Mouse (Mus musculus): Measurements from ENCODE around the gene Nrf1.

The Nrf1 gene

DNA sequence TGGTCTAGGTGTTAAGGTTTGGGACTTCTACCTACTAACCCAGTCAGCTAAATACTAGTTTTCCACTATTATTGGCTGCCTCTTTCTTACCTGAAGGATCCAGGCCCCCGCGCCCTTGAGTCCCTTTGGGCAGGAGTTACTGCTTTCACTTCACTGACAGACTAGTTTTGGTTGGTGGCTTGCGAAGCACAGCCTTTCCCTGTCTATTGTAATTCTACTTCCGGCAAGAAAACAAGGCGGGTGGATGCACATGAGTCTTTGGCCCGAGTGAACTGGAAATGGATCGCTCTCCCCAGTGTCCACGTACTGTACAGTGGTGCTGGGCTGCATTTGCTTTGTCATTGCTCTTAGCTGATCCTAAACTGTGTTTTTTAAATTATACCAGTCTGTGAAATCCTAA lies 102.7 kb downstream of the Nrf1 start:
- no peak for DNase-seq

DNA sequence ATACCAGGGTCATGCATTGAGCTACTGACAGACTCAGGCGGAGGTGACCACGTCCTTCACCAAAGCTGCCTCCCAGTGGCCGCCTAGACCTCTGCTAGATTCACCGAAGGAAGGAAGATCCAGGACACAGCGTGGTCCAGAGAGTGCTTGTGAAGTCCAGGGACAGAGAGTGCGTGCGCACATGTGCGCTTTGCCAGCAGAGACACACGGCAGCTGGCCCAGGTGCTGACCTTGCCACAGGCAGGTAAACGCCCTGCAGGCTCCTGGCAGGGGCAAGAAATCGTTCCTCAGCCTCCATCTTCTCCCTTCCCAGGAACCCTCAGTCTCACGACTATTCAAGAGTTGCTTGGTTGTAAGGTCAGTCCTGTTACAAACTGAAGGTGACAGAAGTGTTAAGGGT lies 104.4 kb downstream of the Nrf1 start:
- no peak for DNase-seq

DNA sequence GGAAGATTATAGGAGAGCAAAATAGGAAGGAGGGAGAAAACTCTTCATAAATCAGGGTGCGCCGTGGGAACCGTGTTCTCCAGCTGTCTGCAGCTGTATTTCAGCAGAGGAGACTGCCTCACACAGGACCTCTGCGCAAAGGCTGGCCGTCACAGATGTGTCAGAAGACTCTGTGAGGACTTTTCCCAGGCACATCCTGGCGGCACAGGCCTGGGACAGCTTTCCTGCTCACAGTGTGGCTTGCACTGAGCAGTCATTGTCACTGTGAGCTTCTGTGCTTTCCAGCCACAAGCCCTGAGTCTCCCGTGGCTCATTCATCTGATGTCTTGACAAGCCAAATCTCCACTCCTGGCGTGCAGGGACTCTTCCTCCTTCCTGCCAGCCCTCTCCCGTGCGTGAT lies 104.9 kb downstream of the Nrf1 start:
- no peak for DNase-seq

DNA sequence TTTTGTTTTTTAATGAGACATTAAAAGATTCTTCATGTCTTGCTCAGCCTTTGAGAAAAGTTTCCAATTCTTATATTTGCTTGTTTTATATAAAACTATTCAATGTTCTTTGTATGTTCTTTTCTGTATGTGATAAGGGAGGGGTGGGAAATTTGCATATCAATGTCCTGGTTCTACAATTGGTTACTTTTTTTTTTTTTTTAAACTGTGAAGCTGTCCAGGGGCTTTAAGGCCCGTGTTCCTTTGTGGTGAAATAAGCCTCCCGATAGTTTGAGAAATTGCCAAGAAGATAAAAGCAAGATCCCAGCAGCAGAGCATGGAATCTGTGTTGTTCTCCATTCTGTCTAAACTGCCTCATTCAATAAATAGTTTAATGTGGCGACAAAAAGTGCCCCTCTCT lies 105.3 kb downstream of the Nrf1 start:
- DNase-seq: no peak

DNA sequence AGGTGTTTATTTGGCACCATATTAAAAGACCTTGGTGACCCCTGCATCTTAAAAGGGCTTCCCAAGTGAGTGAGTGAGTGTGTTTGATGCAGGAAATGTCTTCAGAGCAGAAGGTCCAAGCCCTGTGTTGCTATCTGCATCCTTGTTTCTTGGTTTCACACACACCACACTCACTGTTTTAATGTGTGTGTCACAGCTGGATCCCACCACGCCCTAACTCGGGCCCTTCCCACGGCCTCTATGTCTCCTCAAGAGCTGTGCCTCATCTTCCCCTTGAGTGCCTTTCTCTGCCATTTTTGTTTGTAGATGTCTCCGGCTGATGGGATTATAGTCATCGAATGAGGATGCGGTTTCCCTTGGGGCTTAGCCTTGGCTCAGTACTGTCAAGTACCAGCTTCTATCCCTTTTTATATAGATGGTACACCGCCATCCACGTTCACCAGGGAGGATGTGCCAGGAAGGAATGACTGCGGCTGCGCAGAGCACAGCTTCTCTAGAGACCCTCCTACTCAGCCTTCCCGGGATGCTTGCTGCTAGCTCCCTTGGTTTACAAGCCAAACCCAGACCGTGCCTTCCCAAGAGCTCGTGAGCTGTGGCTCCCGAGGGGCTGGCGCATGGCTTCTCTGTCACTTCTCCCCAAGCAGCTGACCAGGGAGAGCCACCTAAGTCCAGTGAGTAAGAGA lies 106.1 kb downstream of the Nrf1 start:
- DNase-seq: no peak

DNA sequence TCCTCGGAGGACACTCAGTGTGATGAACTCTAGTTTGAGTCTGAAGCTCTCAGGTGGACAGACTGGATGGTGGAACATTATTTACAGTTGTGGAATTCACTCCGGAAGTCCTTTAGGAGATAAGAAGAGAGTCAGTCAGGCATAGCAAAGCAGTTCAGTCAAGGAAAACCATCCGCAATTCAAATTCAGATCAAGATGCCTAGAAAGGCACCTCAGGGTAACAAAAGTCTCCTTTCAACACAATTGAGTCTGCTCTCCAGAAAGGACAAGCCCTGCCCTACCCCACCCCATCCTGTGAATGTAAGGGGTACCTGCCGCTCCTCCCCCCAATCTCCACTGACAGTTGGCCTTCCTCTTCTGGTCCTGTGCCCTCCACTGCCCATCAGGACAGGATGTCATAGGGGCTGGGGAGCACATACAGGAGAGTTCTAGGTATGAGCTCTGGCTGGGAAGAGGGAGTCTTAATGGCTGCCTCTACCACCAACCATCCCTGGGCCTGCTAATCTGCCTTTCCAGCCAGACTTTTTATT lies 111.8 kb downstream of the Nrf1 start:
- no peak for DNase-seq

DNA sequence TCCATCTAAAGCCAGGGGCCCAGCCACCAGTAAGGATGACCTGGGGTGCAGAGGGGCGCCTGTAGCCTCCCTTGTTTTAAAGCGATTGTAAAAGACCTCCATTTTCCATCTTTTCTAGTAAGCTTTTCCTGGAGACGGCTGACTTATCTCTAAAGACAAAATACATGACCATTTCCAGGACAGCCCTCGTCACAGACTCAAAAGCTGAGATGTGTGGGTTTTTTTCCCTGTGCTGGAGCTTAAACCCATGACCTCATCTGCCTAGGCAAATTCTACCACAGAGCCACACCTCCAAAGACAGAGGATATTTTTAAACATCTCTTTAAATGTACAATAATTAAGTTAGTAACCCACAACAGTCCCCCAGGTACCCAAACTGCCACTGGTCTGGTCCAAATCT lies 112.6 kb downstream of the Nrf1 start:
- no peak for DNase-seq

DNA sequence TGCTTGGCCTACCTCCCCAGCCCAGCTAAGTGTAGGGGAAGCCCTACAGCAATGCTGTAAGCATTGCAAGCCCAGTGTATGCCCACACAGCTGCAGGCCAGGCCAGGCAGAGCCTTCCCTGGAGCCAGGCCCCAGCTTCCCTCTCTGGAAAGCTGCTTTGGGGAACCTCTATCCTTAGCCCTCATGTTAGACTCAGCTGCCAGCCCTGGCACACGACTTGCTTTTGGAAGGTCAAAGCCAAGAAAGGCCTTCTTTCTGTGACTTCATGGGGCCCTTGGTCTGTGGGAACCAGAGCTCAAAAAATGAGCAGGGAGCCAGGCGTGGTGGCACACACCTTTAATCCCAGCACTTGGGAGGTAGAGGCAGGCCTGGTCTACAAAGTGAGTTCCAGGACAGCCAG lies 113.8 kb downstream of the Nrf1 start:
- no peak for DNase-seq

DNA sequence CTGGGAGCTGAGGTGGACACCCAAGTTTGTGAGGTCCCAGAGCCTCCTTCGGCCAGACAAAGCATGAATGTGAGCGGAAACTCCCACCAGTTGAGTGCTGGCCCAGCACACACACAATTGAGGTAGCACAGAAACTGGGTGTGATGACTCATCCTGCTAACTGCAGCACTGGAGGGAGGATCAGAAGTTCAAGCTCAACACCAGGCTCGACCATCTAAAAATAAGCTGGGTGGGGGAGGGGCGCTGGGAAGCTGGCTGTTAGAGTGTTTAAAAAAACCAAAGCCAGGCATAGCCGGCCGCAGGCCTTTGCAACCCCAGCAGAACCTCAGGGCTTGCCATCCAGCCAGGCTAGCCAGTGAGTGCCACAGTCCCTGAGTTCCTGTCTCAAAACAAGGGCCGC lies 114.3 kb downstream of the Nrf1 start:
- no peak for DNase-seq

DNA sequence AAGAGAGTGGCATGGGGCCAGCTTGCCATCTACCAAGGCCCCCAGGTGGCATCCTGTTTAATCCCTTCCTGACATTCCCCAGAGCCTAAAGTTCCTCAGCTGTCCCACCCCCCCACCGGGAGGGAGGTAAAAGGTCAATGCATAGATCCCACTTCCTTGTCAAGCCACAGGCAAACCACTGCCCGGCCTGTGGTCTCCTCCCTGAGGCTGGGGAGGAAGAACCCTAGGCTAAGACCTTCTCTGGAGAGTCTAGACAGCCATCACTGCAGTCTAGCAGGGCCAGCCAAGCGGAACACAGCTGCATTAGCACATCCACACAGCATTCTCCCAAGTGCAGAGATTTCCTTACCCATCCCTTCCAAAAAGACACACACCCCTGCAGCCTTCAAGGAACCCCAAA lies 118.6 kb downstream of the Nrf1 start:
- DNase-seq: no peak

DNA sequence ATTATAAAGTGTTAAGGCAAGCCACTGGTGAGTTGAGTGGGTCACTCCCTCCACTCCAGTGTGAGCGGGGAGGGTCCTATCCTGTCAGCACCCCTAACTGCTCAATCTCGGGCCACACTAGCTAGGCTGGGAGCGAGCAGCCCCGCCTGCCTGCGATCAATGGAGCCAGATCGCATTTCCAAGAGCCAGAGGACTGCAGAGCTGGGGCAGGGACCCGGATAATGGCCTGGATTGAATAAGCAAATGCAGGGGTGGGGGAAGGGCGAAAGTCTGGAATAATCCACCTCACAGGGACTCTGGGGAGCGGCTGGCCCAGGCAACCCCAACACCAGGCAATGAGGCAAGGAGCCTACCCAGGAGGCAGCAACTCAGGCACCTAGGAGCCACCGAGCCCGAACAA lies 119.4 kb downstream of the Nrf1 start:
- DNase-seq: no peak

DNA sequence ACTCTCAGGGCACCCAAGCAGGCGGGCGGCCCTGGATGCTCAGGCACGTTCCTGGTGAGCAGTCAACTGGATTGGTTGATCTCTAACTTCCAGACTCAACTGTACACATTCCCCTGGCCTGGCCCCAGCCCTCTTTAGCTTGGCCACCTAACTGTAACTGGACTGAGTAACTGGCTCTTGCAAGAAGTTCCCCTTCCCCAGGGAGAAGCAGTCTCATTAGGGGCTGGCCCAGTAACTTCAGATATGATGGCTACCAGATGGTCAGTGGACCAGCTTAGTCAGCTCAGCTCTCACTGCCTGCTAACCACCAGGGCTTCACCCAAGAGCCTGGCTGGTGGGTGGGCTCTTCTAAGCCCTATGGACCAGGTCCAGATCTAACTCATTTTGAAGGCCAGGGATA lies 120.5 kb downstream of the Nrf1 start:
- no peak for DNase-seq

DNA sequence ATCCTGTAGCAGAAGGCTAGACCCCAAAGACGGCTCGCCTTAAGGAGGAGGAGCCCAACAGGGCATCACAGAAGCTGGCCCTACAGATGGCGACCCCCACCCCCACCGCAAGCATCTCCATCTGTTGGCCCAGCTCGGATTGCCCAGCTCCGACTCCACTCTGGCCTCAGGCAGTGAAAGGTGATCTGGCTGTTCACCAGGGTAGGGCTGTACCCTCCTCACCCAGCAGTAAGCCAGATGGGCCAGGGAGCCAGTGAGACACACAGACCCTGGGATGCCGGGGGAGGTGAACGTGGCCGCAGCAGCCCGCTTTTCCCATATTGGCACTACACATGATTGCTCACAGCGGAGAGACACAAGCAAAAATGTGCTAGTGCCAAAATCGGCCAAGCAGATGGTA lies 121.4 kb downstream of the Nrf1 start:
- DNase-seq: no peak

DNA sequence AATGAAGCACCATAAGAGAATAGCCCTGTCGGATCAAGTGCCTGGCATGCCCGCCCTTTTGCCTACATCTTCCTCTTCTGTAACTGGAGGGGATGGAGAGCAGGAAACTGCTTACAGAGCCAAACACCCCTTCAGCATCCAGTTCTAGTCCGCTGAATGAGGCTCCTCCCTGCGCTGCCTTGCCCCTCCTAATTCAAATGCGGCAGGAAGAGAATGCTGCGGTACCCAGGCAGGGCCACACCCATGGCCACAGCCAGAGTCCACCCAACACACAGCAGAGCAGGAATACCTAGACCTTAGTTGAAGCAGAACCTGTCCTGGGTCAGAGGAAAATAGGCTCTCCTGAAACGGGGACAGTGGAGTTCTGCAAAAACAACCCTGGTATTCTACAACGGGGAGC lies 123.4 kb downstream of the Nrf1 start:
- DNase-seq: no peak

DNA sequence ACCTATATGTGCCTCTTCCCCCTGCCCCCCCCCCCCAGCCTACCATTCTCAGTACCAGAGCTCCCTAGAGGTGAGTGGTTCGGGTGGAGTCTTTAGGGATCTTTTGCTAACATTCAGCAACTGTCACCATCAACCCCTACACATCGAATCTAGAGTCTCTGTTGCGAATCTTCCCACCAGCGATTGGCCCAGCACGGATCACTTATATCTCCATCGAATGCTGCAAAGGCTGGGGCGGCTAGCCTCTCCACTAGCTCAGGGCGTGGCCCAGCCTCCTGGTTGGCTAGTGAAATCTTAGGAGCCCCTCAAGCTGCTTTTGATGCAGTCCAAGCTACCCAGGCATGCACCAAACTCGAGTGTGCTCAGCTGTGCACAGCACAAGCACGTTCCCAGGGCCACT lies 124.2 kb downstream of the Nrf1 start:
- DNase-seq: no peak

DNA sequence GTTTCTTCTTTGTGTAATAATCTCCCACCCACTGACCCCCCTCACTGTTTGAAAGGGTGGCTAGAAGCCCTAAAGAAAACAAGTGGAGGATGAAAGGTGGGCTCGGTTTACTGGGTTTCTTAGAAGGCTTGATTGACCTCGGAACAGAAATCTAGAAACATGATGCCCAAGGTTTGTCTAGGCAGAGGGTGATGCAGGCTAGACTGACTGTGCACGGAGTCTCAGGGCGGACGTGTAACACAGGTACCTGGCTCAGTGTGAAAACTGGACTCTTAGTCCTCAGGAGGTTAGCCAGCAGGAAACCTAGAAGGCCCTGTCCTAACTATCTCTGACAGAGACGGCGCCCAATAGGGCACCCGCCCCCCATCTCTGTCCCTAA lies 124.6 kb downstream of the Nrf1 start:
- no peak for DNase-seq

DNA sequence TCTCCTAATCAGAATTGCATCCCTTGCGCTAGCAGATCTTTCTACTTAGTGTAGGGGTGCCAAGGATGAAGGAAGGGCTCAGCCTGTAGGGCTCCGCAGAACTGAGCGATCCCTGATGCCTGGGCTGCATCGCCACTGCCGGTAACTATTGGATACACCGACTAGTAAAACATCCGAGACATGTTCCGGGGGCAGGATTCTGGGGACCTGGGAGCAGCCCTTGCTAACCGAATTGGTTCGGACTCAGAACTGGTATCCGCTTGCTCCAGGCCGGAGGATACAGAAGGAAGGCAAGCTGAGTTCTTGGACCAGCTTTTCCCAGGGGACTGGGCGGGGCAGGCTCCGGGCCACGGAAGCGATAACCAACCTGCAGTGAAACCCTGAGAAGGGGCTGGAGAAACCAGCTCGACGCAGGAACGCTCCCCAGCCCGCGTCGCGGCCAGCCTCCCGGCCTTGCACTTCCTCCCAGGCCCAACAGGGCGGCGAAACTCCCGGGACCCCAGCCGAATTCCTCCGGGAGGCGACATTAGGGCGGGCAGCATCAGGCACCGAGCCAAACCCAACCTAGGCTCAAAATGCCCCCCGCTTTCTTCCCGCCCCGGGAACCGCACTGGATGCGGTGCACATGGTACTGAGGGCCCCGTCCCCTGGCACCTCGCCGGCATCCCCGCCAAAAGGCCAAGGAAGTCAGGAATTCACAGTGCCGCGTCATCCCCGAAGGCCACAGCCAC lies 125.2 kb downstream of the Nrf1 start:
- peak in 1 of 2 experiments; percentile 16 for DNase-seq

DNA sequence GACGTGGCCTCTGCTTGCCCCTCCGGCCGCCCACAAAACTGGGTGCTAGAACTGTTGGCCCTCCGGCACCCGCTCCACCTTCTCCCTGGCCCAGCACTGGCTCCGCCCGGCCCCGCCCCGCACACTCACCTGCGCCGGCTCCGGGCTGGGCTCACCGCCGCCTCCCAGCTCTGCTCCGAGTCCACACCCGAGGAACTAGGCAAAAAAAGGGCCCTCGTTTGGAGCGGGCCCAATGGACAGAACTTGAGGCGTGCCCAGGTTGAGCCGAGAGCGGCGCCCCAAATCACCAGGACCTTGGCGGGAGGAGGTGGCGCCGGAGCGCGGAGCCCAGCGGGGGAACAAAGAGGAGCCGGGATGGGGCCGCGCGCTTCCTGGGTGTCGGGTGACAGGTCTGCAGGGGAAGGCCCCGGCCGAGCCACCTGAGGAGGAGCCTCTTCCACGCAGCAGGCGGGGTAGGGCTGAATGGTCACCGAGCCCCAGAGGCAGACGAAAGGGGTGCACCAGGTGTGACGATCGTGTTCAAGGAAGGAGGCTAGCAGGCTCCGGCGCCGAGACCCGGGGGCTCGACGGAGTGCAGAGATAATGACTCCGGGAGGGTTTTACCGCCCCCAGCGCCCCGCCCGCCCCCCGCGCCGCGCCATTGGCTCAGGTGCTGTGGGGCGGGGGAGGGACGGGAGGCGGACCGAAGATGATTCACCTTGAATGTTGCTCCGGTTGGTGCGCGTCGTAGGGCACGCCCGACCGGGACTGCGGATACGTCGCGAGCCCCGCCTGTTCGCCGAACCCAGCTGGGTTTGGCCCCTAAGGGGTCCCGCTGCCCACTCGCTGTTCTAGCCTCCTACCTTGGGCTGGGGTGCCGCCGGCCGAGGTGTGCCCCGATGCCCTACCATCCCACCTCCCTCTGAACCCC lies 126.0 kb downstream of the Nrf1 start:
- peak in 1 of 2 experiments; percentile 28 for DNase-seq

DNA sequence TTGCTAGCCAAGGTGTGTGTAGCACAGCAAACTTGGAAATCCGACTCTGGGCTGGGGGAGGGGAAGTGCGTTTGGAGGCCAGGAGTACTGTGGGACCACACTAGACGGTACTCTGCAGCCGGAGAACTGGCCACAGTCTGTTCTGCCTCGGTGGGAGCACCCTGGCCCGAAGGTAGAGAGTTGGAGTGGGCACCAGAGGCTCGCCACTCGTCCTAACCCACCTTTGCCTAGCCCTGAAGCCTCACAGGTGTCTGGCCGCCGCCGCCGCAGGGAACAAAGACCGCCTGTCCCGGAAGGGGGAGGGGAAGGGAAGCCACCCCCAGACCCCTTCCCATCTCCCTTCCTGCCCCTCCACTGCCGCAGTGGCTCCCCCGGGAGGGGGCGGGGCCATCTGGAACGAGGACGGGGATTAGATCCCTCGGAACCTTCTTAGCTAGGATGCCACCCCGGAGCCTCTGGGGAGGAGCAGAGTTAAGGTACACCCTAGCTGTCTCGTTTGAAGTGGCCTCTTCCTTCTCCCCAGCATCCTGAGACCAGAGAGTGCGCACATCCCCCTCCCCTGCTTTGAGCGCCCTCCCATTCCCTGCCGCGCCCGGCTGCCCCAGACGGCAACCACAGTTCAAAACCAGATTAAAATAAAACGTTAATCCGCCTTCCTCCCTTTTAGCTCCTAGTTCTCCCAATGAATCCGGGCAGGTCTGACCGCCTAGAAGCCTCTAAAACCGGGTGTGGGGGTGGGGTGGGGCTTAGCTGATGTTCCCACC lies 126.9 kb downstream of the Nrf1 start:
- DNase-seq: peak in 1 of 2 experiments; percentile 15

DNA sequence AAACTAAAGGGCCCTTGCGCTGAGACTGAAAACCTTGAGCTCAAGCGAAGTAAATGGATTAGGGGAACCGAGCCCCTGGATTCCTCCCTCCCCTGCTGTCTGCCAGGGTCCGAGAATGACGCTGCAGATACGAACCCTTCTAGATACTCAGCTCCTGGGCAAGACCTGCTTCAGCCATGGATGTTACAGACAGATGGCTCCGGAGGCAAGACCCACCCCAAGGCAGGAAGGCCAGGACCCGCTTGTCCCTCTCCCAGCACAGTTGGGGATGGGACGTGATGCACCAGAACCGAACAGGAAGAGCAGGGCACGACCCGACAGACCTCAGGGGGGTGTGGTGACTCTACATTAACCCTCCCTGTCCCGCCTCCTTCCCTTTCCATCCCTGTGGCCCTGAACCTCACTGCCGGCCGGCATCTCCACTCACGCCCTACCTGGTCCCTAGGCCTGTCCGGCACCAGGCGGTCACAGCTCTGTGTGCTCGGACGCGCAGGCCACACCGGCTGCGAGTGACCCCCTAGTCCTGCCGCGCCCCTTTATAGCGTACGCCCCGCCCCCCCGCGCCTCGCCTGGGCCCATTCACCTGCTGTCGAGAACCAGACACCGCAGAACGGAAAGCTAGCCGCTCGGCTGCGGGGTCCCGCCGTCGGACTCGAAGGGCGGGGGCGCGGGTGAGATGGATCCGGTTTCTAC lies 127.6 kb downstream of the Nrf1 start:
- DNase-seq: peak in 1 of 2 experiments; percentile 9

DNA sequence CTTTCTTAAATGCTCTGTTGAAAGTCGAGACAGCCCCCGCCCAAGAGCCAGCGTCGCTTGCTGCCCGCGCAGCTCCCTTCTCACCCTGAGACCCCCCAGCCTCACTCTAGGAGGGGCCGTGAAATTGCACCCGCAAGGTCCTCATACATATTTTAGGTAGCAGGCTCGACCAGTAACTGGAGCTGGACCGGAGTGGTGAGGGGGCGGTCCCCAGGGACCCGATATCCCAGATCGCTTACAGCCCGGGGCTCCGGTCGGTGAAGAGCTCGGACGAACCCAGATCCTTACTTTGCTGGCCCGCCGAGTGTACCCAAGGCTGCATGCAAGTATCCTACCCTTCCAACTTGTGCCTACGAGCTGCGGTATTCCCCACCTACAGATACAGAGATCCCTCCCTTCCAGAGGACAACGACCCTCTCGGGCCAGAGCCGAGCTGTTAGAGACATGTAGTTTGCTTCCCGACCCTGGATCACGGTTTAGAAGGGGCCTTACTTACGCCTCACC lies 128.2 kb downstream of the Nrf1 start:
- peak in 1 of 2 experiments; percentile 7 for DNase-seq

DNA sequence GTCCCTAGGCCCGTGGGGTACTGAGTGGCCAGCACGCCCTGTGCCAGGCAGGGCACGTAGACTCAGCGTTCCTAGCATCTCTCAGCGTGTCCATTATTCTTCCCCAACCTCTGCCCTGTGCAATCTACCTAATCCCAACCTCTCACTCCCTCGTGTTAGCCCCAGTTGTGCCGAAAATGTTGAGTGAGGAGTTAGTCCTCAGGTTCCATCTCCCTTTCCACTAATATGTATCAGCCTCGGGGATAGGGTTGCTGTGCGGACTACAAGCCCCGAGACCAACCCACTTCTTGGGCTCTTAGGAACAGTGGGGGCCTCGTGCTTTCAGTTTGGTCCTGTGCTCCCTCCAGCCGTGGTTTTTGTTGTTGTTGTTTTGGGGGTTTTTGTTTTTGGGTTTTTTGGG lies 128.7 kb downstream of the Nrf1 start:
- DNase-seq: no peak

Data from spleen, adult 18-20 months (tissue).